Mouse (Mus musculus) stomach, postnatal 0 days (tissue): ENCODE data around the gene Tmem165. TPM values are rescaled to one million over a fixed set of nuclear protein-coding genes. Genes with fewer than 3 reads are reported as not detected.

Experiments used
- ATAC-seq: fragments of 200-750 bp; cut with Nextera tagmentation; 2 replicates; pipeline ENCODE4 v1.8.0; 2017; ENCODE audit not compliant: low FRiP score, low TSS enrichment
- DNase-seq: peaks from one replicate; pipeline ENCODE4 v3.0.0-alpha.2; 2016; ENCODE audit warnings: low spot score
- H3K27ac ChIP-seq: fragments of 300-500 bp; sonication (generic); replicated peaks from 2 replicates; pipeline ENCODE4 v1.5.1; 2014; ENCODE audit warnings: mild to moderate bottlenecking, control low read depth
- H3K27me3 ChIP-seq: fragments of 300-500 bp; sonication (generic); 2 replicates; pipeline ENCODE4 v1.6.1; 2014; ENCODE audit warnings: low read length; ENCODE audit not compliant: control insufficient read depth, insufficient read depth
- H3K36me3 ChIP-seq: fragments of 300-500 bp; sonication (generic); 2 replicates; pipeline ENCODE4 v1.6.1; 2014; ENCODE audit warnings: low read length, mixed read lengths; ENCODE audit not compliant: control insufficient read depth, insufficient read depth
- H3K4me1 ChIP-seq: fragments of 300-500 bp; sonication (generic); replicated peaks from 2 replicates; pipeline ENCODE4 v1.6.1; 2014; ENCODE audit warnings: antibody characterized with exemption; ENCODE audit not compliant: control insufficient read depth, insufficient read depth
- H3K4me2 ChIP-seq: fragments of 300-500 bp; sonication (generic); replicated peaks from 2 replicates; pipeline ENCODE4 v1.6.1; 2014; ENCODE audit warnings: low read depth, mild to moderate bottlenecking, control low read depth, moderate library complexity
- H3K4me3 ChIP-seq: fragments of 300-500 bp; sonication (generic); 2 replicates; pipeline ENCODE4 v1.5.1; 2014; ENCODE audit warnings: low read depth, low read length, control low read depth
- H3K9ac ChIP-seq: fragments of 300-500 bp; sonication (generic); 2 replicates; pipeline ENCODE4 v1.6.1; 2014; ENCODE audit warnings: mild to moderate bottlenecking, low read length, control low read depth, mixed read lengths
- H3K9me3 ChIP-seq: fragments of 300-500 bp; sonication (generic); 2 replicates; pipeline ENCODE4 v1.6.1; 2016; ENCODE audit warnings: low read length; ENCODE audit not compliant: control insufficient read depth
- CTCF ChIP-seq: IDR thresholded peaks from 2 replicates; pipeline ENCODE4 v1.5.1; 2016; ENCODE audit warnings: antibody characterized with exemption, low read depth, mild to moderate bottlenecking, moderate library complexity
- EP300 ChIP-seq: optimal IDR thresholded peaks from 2 replicates; pipeline ENCODE3; 2016; ENCODE audit warnings: antibody characterized with exemption
- WGBS: fragments of 180-500 bp; shearing (Covaris S2); extraction: QIAGEN DNeasy Blood & Tissue Kit; methylation state at CpG from one replicate; pipeline ENCODE4 v1.1.7; 2014; 5-methylcytosine and 5-hydroxymethylcytosine counted together
- polyA plus RNA-seq: library from polyadenylated mRNA; unstranded; fragments of >200 nt; fragmentation: Nextera tagmentation; extraction: Ambion mirVana; gene quantifications from 2 replicates; pipeline ENCODE4 v1.2.1, GENCODE M21; 2015

Gene Tmem165
- polyA plus RNA-seq, 1 experiment from 2014 or later: 72.3 TPM

DNA sequence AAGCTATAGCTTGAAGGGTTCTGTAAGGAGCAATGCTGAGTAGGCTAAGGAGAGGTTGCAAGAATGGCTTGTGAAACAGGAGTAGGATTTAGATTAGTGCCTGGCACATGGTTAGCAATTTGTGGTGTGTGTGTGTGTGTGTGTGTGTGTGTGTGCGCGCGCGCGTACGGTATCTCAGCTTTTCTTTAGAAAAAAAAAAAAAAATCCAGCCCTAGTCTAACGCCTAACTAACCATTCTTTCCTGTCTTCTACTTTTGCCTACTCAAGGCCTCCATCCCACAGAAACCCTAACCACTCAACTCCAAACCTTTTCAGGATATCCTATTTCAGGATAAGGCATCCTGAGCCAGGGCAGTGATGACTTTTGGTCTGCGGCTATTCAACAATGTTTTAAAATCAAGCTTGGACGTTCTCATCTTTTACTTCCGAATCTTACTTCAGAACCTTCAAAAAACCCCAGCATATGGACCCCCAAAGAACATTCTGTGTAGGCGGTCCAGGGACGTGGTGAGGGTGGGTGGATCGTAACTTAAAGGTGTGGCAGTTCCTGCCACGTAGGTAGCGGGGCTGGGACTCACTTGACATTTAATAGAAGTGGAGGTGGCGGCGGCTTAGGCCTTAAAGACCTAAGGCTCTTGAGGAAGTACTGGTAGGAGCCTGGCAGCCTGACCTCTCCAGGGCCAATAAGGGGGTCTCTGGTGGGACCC, 484 bp upstream of the Tmem165 start:
- DNase-seq: no peak
- peaks cover 3% of the 10 kb centered on the region; the same call in 1 of the 2 replicates for H3K4me1 ChIP-seq
- no peaks in the 10 kb centered on the region for H3K9me3 ChIP-seq
- TF ChIP-seq EP300 (no peak), CTCF (no peak)
- peak; percentile 68 for ATAC-seq
- H3K27ac ChIP-seq: no peak overlapping the region
- no peak overlapping the region for H3K9ac ChIP-seq
- peak overlapping the region; percentile 91 for H3K4me3 ChIP-seq
- WGBS: 33% methylated on average over 17 of the region's 17 CpGs
- H3K36me3 ChIP-seq: no peaks in the 10 kb centered on the region
- no peaks in the 10 kb centered on the region for H3K27me3 ChIP-seq
- H3K4me2 ChIP-seq: peak overlapping the region; percentile 45

DNA sequence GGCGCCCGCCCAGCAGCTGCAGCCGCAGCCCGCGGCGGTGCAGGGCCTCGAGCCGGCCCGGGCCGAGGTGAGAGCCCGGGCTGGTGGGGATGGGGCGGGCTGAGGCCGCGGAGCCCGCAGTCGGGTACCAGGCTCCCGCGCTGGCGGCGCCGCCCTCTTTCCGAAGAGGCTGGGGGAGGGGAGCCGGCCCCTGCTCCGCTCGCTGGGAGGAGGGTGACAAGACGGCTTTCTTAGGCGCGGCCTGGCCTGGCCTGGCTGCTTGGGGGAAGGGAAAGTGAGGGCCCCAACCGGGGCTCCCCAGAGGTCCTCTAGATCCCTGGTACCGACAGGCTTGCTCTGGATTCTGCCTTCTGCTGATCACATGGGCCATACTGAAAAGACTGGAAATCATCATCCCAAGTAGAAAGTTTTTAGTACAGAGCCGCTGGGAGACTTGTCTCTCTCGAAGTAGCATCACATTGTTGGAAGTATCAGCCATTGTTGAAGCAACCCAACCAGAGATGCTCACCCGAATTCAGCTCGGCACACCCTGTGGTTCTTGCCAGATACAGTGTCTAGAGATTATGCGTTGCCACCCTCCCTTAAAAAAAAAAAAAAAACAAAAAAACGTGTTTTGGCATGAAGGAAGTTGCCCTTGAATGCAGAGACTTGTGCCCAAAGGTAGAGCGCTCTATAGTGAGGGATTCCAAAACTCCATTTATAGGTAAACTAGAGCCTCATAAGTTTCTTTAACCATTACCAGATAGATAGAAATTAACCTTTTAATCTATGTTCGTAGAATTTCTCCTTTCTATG, 803 bp downstream of the Tmem165 start:
- 4% methylated on average over 30 of the region's 38 CpGs for WGBS
- DNase-seq (peak; percentile 78), ATAC-seq (peak; percentile 84)
- Histone ChIP-seq H3K27ac (peak overlapping the region; percentile 98), H3K9ac (peak overlapping the region; percentile 90), H3K9me3 (no peaks in the 10 kb centered on the region), H3K4me2 (peak overlapping the region; percentile 45), H3K36me3 (no peaks in the 10 kb centered on the region), H3K4me3 (peak overlapping the region; percentile 91), H3K4me1 (peaks cover 3% of the 10 kb centered on the region; the same call in 1 of the 2 replicates), H3K27me3 (no peaks in the 10 kb centered on the region)
- TF ChIP-seq EP300 (no peak), CTCF (no peak)

DNA sequence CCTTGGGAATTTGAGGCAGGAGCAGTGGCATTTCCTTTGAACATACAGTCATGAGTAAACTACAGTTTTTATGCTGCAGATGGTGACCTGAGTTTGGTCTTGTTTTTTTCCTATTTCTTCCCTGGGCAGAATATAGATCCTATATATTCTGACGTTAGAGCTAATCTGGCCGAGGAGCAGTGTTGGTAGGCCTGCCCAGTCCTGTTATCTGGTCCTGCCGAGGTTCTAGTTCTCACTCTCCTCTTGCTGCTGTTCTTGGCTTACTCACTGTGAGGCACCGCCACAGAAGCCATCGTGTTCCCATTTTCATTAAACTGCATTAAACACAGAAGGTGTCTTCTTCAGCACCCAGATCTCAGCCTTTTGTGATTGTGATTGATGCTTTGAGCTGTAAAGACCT, 4.2 kb downstream of the Tmem165 start:
- Histone ChIP-seq H3K4me2 (no peak overlapping the region), H3K36me3 (no peaks in the 10 kb centered on the region), H3K27me3 (no peaks in the 10 kb centered on the region), H3K4me1 (peaks cover 3% of the 10 kb centered on the region; the same call in 1 of the 2 replicates), H3K9me3 (no peaks in the 10 kb centered on the region), H3K9ac (no peak overlapping the region), H3K4me3 (no peak overlapping the region), H3K27ac (no peak overlapping the region)
- no peak for TF ChIP-seq CTCF
- no peak for TF ChIP-seq EP300
- WGBS: 77% methylated on average over 5 of the region's 5 CpGs
- DNase-seq: no peak
- ATAC-seq: no peak

DNA sequence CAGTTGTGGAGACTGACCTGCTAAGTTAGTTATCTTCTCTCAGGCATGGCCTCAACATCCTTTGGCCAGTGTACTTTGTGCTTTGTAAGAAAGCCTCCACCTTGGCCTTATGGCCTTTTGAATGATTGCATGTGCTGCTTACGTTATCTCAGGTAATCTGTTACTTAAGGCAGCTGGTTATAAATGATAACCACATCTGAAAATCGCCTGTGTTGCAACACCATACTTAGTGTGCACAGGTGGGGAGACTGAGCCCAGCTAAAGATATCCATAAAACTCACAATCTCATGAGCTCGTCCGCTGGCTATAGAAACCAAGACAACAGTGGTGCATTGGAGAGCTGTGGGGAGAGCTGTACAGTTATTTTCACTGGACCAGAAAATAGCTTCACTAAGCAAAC, 6.9 kb downstream of the Tmem165 start:
- 71% methylated on average over 4 of the region's 4 CpGs for WGBS
- Histone ChIP-seq H3K9me3 (no peaks in the 10 kb centered on the region), H3K27me3 (no peaks in the 10 kb centered on the region), H3K4me1 (no peaks in the 10 kb centered on the region), H3K27ac (no peak overlapping the region), H3K36me3 (no peaks in the 10 kb centered on the region), H3K4me2 (no peak overlapping the region), H3K4me3 (no peak overlapping the region), H3K9ac (no peak overlapping the region)
- TF ChIP-seq CTCF (no peak), EP300 (no peak)
- no peak for ATAC-seq
- no peak for DNase-seq

DNA sequence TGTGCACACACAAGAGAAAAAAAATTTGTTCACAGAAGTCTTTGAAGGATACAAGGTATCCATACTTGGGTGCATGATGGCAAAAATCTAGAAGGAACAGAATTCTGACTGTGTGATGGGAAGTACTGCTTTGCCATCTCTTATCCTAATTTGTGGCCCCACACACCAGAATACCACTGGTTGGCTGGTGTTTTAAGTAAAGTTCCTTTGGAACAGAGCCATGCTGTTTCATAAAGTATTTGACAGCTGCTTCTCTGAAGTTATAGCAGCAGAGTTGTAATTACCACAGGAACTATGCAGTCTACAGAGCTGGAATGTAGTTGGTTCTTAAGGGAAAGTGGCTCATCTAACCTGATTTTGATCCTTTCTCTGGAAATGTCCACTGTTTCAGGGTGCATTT, 9.4 kb downstream of the Tmem165 start:
- Histone ChIP-seq H3K36me3 (no peaks in the 10 kb centered on the region), H3K4me1 (no peaks in the 10 kb centered on the region), H3K27me3 (no peaks in the 10 kb centered on the region), H3K4me3 (no peak overlapping the region), H3K27ac (no peak overlapping the region), H3K9ac (no peak overlapping the region), H3K4me2 (no peak overlapping the region), H3K9me3 (no peaks in the 10 kb centered on the region)
- no peak for DNase-seq
- ATAC-seq: no peak
- TF ChIP-seq EP300: no peak
- no peak for TF ChIP-seq CTCF
